Mouse (Mus musculus) heart, adult 2 months (tissue): ENCODE measurements around the gene Abcg2. TPM values are rescaled to one million over a fixed set of nuclear protein-coding genes. Genes with fewer than 3 reads are reported as not detected.

ENCODE experiments used
- DNase-seq, 2 experiments: peaks; one replicate each; pipeline ENCODE4 v3.0.0; 2021
- H3K27ac ChIP-seq: fragments of 200-600 bp; 2 replicates; pipeline ENCODE4 v1.8.1; 2022
- H3K27me3 ChIP-seq: fragments of 200-500 bp; 2 replicates; pipeline ENCODE4 v1.6.1; 2012; ENCODE audit warnings: mild to moderate bottlenecking, low read length, inconsistent platforms, mixed read lengths; ENCODE audit not compliant: control insufficient read depth, insufficient read depth
- H3K36me3 ChIP-seq: fragments of 200-500 bp; 2 replicates; pipeline ENCODE4 v1.6.1; 2012; ENCODE audit warnings: low read length, inconsistent platforms; ENCODE audit not compliant: control insufficient read depth, insufficient read depth
- H3K4me1 ChIP-seq: fragments of 200-500 bp; 2 replicates; pipeline ENCODE4 v1.6.1; 2011; ENCODE audit warnings: low read length; ENCODE audit not compliant: control insufficient read depth, insufficient read depth
- H3K4me3 ChIP-seq: fragments of 200-600 bp; 2 replicates; pipeline ENCODE4 v1.8.1; 2022
- H3K79me2 ChIP-seq: fragments of 200-500 bp; replicated peaks from 2 replicates; pipeline ENCODE4 v1.6.1; 2012; ENCODE audit warnings: mild to moderate bottlenecking, inconsistent platforms, low read length, moderate library complexity, mixed read lengths; ENCODE audit not compliant: control insufficient read depth, insufficient read depth
- H3K9ac ChIP-seq: fragments of 200-500 bp; 2 replicates; pipeline ENCODE4 v1.6.1; 2012; ENCODE audit warnings: low read depth, mild to moderate bottlenecking, control low read depth, inconsistent platforms, low read length, mixed read lengths
- CTCF ChIP-seq: fragments of 200-600 bp; IDR thresholded peaks from 2 replicates; pipeline ENCODE4 v1.8.1; 2022; ENCODE audit warnings: antibody characterized with exemption, mild to moderate bottlenecking, moderate library complexity
- EP300 ChIP-seq: fragments of 200-500 bp; IDR thresholded peaks from 2 replicates; pipeline ENCODE4 v1.6.1; 2011; ENCODE audit warnings: low read depth, low read length, control low read depth; ENCODE audit not compliant: insufficient read depth
- POLR2A ChIP-seq: fragments of 200-500 bp; IDR thresholded peaks from 2 replicates; pipeline ENCODE4 v1.6.1; 2011; ENCODE audit warnings: mild to moderate bottlenecking, low read depth, low read length, control low read depth; ENCODE audit not compliant: insufficient read depth
- WGBS: fragments of 180-500 bp; shearing (Covaris S2); methylation state at CpG from one replicate; pipeline ENCODE4 v1.1.7; 2018; 5-methylcytosine and 5-hydroxymethylcytosine counted together
- intact Hi-C: fragments of 180-260 bp; cut with DNase I; formaldehyde crosslinking; loops from one replicate; pipeline ENCODE4 v1.15.1; 2025
- polyA plus RNA-seq: library from polyadenylated mRNA; depleted of rRNA; stranded (reverse); fragments of >200 nt; gene quantifications from 2 replicates; pipeline ENCODE4 v1.2.3, GENCODE M21; 2012
- total RNA-seq, 2 experiments: library from RNA; stranded (reverse); gene quantifications; 2 replicates each; pipeline ENCODE4 v1.2.3; 2021

Gene Abcg2
- total and polyA plus RNA-seq, 3 experiments: 12.8 to 30.7 (median 27.4) TPM

DNA sequence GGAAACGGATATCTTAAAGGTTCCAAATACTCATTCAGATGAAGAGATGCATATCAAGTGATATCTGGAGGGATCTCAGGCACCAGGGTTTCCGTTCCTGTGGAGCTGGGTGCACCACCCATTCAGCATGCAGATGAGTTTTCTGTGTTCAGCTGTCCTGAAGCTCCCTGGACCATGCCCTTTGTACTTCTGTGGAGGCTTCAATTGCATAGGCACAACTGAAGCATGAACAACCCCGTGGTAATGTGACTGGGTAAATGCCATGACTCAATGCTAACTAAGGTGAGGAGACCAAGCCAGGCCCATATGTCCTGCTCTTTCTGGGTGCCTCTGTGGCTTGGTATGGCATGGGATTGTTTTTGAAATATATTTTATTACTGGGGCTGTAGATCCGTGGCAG, 49.4 kb downstream of the Abcg2 start:
- H3K79me2 ChIP-seq: no peaks in the 10 kb centered on the region
- no peak for DNase-seq
- WGBS: 85% methylated on average over 4 of the region's 4 CpGs
- H3K9ac ChIP-seq: no peak overlapping the region
- H3K27me3 ChIP-seq: no peaks in the 10 kb centered on the region
- no peak overlapping the region for H3K27ac ChIP-seq
- TF ChIP-seq CTCF (no peak), POLR2A (no peak), EP300 (no peak)
- no peaks in the 10 kb centered on the region for H3K4me1 ChIP-seq
- intact Hi-C loops: no loop called here
- no peaks in the 10 kb centered on the region; the same call in 1 of the 2 replicates for H3K36me3 ChIP-seq
- H3K4me3 ChIP-seq: no peak overlapping the region

GRCm38 (mm10) chr6:58638566-58638965, 54.2 kb downstream of the Abcg2 start:
- Histone ChIP-seq H3K9ac (no peak overlapping the region), H3K27me3 (no peaks in the 10 kb centered on the region), H3K36me3 (no peaks in the 10 kb centered on the region; the same call in none of the 2 replicates), H3K79me2 (no peaks in the 10 kb centered on the region), H3K4me1 (peaks cover 7% of the 10 kb centered on the region), H3K27ac (no peak overlapping the region), H3K4me3 (no peak overlapping the region)
- intact Hi-C loops: no loop called here
- no peak for DNase-seq
- TF ChIP-seq POLR2A (no peak), EP300 (no peak), CTCF (no peak)

GRCm38 (mm10) chr6:58639391-58639790, 55.1 kb downstream of the Abcg2 start:
- Histone ChIP-seq H3K79me2 (no peaks in the 10 kb centered on the region), H3K36me3 (peaks cover 4% of the 10 kb centered on the region), H3K27ac (no peak overlapping the region), H3K4me1 (peaks cover 9% of the 10 kb centered on the region), H3K4me3 (no peak overlapping the region), H3K27me3 (no peaks in the 10 kb centered on the region), H3K9ac (no peak overlapping the region)
- intact Hi-C loops: no loop called here
- TF ChIP-seq POLR2A (no peak), CTCF (no peak), EP300 (no peak)
- DNase-seq: no peak
- 92% methylated on average over 2 of the region's 2 CpGs for WGBS

GRCm38 (mm10) chr6:58640333-58641018, 56.2 kb downstream of the Abcg2 start:
- no peaks in the 10 kb centered on the region for H3K27me3 ChIP-seq
- H3K4me1 ChIP-seq: peaks cover 10% of the 10 kb centered on the region
- under 1% methylated on average over 50 of the region's 50 CpGs for WGBS
- H3K4me3 ChIP-seq: peak overlapping the region; percentile 47
- peak overlapping the region; percentile 98 for H3K9ac ChIP-seq
- DNase-seq: peak; percentile 86 to 87
- TF ChIP-seq EP300 (no peak), POLR2A (peak; percentile 71), CTCF (peak; percentile 52)
- peaks cover 9% of the 10 kb centered on the region for H3K36me3 ChIP-seq
- H3K27ac ChIP-seq: peak overlapping the region; percentile 81
- intact Hi-C loops: no loop called here
- H3K79me2 ChIP-seq: no peaks in the 10 kb centered on the region

DNA sequence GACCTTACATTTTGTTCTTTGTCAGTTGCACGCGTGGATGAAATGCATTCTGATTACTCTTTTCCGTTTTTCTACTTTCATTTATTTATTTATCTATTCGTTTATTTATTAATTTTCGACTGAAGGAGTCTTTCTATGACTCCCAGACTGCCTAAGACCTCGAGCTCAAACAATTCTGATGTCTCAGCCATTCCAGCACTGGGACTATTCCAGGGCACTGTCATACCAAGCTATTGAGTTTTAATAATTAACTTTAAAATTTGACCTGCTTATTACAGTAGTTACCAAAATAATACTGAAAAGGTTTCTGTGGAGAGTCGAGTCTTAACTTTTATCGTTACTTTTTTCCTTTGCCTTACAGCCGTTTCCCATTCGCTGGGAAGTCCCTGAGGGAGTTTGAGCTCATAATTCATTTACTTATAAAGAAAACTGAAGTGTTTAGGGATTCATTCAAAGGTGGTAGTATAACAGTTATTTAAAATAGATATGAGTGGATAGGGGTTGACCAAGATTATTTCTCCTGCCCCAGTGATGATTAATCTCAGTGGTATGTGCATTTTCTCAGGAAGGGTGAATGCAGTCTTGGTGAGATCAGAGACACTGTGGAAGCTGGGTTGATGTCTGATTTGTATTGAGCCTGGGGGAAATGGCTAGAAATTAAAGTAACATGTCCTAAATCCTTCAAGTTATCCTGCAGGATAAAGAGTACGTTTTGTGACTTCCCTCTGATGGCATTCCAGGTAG, 56.9 kb downstream of the Abcg2 start:
- peaks cover 11% of the 10 kb centered on the region for H3K4me1 ChIP-seq
- 25% methylated on average over 11 of the region's 11 CpGs for WGBS
- H3K36me3 ChIP-seq: peaks cover 15% of the 10 kb centered on the region
- peak overlapping the region; percentile 47 for H3K4me3 ChIP-seq
- TF ChIP-seq CTCF: no peak
- DNase-seq: no peak
- intact Hi-C loops: no loop called here
- H3K79me2 ChIP-seq: no peaks in the 10 kb centered on the region
- peak overlapping the region; percentile 81 for H3K27ac ChIP-seq
- H3K9ac ChIP-seq: no peak overlapping the region
- no peaks in the 10 kb centered on the region for H3K27me3 ChIP-seq

- H3K27ac ChIP-seq: 0 out of 2 replicates have a peak overlapping the region, but pooled peaks have one; percentile 1
- TF ChIP-seq CTCF (no peak), EP300 (no peak), POLR2A (no peak)
- no peak for DNase-seq
- peaks cover 11% of the 10 kb centered on the region for H3K4me1 ChIP-seq
- H3K79me2 ChIP-seq: no peaks in the 10 kb centered on the region
- intact Hi-C loops: no loop called here
- WGBS: 63% methylated on average over 2 of the region's 2 CpGs
- H3K4me3 ChIP-seq: peak overlapping the region; percentile 10; the same call in 1 of the 2 replicates
- no peak overlapping the region for H3K9ac ChIP-seq
- H3K36me3 ChIP-seq: peaks cover 21% of the 10 kb centered on the region
- H3K27me3 ChIP-seq: no peaks in the 10 kb centered on the region
Measured at GRCm38 (mm10) chr6:58642191-58642590, 57.9 kb downstream of the Abcg2 start.
